Mouse (Mus musculus): ENCODE measurements around the gene Gp1ba. TPM values are rescaled to one million over a fixed set of nuclear protein-coding genes. Genes with fewer than 3 reads are reported as not detected.

The Gp1ba gene
- polyA plus RNA-seq, 1 experiment from 2014 or later = 0.14 TPM

DNA sequence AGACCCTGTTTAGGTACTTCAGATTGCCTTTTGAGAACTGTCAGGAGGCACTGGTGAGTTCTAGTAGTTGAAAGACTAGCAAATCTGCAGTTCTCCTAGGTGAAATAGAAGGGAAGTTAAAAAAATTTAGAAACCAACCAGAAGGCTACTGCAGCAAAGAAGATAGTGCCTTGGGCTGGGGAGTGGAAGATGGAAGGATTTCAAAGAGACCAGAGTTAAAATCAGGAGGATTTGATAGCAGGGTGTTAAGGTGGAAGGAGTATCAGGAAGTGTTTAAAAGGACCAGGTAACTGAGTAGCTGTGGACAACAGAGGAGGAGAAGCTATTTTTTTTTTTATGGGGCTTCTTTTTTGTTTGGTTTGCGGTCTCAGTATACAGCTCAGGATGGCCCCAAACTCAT lies 1.2 kb upstream of the Gp1ba start:
- no peak overlapping the region for H3K27ac ChIP-seq
- H3K4me3 ChIP-seq = no peak overlapping the region
- H3K36me3 ChIP-seq (replicated peaks) = no peaks in the 10 kb centered on the region
- 96% methylated on average over 1 of the region's 1 CpGs for WGBS
- no peaks in the 10 kb centered on the region for H3K27me3 ChIP-seq (replicated peaks)
- no peak for ATAC-seq (replicated peaks)
- no peak overlapping the region for H3K4me2 ChIP-seq
- H3K4me1 ChIP-seq = no peaks in the 10 kb centered on the region
- H3K9ac ChIP-seq = no peak overlapping the region
- no peaks in the 10 kb centered on the region for H3K9me3 ChIP-seq

DNA sequence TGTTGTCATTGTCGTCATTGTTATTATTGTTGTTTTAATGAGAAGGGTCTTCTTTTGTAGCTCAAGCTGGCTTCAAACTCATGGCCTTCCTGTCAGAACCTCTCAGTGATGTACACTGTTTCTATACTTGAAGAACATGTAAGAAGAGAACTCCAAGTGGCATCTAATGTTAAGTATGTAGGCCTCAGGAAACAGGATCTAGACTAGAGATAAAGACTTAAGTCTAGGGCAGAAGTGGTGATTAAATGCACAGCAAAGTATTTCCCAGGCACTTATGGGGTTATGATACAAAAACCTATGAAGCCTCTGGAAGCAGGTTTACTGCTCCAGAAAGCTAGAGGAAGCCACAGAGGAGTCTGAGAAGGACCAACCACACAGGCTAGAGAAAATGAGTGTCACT lies 629 bp upstream of the Gp1ba start:
- H3K9ac ChIP-seq = no peak overlapping the region
- no peak overlapping the region for H3K4me2 ChIP-seq
- H3K27me3 ChIP-seq (replicated peaks) = no peaks in the 10 kb centered on the region
- ATAC-seq (replicated peaks) = no peak
- H3K4me3 ChIP-seq = no peak overlapping the region
- 91% methylated on average over 1 of the region's 1 CpGs for WGBS
- no peaks in the 10 kb centered on the region for H3K9me3 ChIP-seq
- H3K27ac ChIP-seq = no peak overlapping the region
- no peaks in the 10 kb centered on the region for H3K4me1 ChIP-seq
- H3K36me3 ChIP-seq (replicated peaks) = 0 out of 2 replicates have a peak, but pooled peaks cover 3% of the 10 kb centered on the region

DNA sequence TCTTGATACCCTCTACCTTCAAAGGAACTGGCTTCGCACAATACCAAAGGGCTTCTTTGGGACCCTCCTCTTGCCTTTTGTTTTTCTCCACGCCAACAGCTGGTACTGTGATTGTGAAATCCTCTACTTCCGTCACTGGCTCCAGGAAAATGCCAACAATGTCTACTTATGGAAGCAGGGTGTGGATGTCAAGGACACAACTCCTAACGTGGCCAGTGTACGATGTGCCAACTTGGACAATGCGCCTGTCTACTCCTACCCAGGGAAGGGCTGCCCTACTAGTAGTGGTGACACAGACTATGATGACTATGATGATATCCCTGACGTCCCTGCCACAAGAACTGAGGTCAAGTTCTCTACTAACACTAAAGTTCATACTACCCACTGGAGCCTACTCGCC lies 1.1 kb downstream of the Gp1ba start:
- no peak for ATAC-seq (replicated peaks)
- Histone ChIP-seq H3K27ac (no peak overlapping the region), H3K4me3 (no peak overlapping the region), H3K4me2 (no peak overlapping the region), H3K27me3 (replicated peaks) (no peaks in the 10 kb centered on the region), H3K36me3 (replicated peaks) (peaks cover 12% of the 10 kb centered on the region; the same call in 1 of the 2 replicates), H3K9ac (no peak overlapping the region), H3K9me3 (no peaks in the 10 kb centered on the region), H3K4me1 (peaks cover under 1% of the 10 kb centered on the region)
- 89% methylated on average over 8 of the region's 8 CpGs for WGBS

DNA sequence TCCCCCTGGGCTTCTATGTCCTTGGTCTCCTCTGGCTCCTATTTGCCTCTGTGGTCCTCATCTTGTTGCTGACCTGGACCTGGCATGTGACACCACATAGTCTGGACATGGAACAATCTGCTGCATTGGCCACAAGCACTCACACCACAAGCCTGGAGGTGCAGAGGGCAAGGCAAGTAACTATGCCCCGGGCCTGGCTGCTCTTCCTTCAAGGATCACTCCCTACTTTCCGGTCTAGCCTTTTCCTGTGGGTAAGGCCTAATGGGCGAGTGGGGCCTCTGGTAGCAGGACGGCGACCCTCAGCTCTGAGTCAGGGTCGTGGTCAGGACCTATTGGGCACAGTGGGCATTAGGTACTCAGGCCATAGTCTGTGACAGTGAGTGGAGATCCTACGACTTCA lies 2.3 kb downstream of the Gp1ba start:
- Histone ChIP-seq H3K9ac (no peak overlapping the region), H3K27ac (no peak overlapping the region), H3K36me3 (replicated peaks) (peaks cover 12% of the 10 kb centered on the region; the same call in 1 of the 2 replicates), H3K4me1 (peaks cover 14% of the 10 kb centered on the region), H3K9me3 (no peaks in the 10 kb centered on the region), H3K4me2 (no peak overlapping the region), H3K27me3 (replicated peaks) (no peaks in the 10 kb centered on the region), H3K4me3 (no peak overlapping the region)
- WGBS = 91% methylated on average over 7 of the region's 7 CpGs
- ATAC-seq (replicated peaks) = no peak

DNA sequence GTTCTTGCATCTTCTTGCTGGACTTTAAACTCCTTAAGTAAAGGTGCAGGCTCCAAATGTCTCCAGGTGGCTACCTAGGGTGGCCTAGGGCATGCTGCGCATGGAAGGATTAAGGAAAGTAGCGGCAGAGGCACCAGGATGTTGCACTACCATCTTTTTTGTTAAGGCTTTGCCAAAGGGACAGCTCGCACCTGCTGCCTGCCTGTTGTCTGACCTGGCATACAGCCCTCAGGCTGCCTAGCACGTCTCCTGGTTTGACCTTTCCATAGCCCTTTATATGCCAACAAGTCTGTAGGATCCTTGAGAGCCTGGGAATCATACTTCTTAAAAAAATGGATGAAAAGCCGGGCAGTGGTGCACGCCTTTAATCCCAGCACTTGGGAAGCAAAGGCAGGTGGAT lies 4.1 kb downstream of the Gp1ba start:
- no peaks in the 10 kb centered on the region for H3K27me3 ChIP-seq (replicated peaks)
- no peak for ATAC-seq (replicated peaks)
- H3K9me3 ChIP-seq = no peaks in the 10 kb centered on the region
- peaks cover 20% of the 10 kb centered on the region for H3K4me1 ChIP-seq
- no peak overlapping the region for H3K4me2 ChIP-seq
- 93% methylated on average over 6 of the region's 6 CpGs for WGBS
- H3K36me3 ChIP-seq (replicated peaks) = peaks cover 12% of the 10 kb centered on the region; the same call in 1 of the 2 replicates
- no peak overlapping the region for H3K27ac ChIP-seq
- H3K9ac ChIP-seq = no peak overlapping the region
- no peak overlapping the region for H3K4me3 ChIP-seq

DNA sequence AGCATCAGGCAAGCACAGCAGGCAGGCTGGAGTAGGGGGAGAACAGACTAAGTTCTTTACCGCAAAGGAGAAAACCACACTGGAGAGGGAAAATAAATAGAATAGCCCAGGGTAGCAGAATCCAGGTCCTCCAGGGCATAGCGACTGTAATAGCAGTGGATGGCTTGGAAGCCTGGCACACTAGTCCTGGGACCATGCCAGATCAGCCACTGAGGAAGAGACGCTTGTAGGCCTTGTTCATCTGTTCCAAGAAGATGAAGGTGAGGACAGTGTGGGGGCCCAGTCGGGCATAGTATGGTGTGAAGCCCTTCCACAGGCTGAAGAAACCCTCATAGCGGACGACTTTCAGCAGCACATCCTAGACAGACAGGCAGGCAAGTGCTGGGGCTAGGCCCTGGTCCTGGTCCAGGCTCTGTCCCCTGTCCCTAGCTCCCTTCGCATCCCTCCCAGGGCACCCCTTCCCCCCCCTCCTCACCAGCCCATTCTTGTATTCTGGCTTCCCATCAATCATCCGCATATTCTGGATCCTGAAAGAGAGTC lies 5.7 kb downstream of the Gp1ba start:
- H3K27ac ChIP-seq = no peak overlapping the region
- ATAC-seq (replicated peaks) = no peak
- H3K27me3 ChIP-seq (replicated peaks) = no peaks in the 10 kb centered on the region
- no peak overlapping the region for H3K9ac ChIP-seq
- 96% methylated on average over 8 of the region's 8 CpGs for WGBS
- H3K4me2 ChIP-seq = no peak overlapping the region
- peaks cover 19% of the 10 kb centered on the region for H3K36me3 ChIP-seq (replicated peaks)
- H3K4me3 ChIP-seq = no peak overlapping the region
- H3K9me3 ChIP-seq = no peaks in the 10 kb centered on the region
- peaks cover 33% of the 10 kb centered on the region for H3K4me1 ChIP-seq

DNA sequence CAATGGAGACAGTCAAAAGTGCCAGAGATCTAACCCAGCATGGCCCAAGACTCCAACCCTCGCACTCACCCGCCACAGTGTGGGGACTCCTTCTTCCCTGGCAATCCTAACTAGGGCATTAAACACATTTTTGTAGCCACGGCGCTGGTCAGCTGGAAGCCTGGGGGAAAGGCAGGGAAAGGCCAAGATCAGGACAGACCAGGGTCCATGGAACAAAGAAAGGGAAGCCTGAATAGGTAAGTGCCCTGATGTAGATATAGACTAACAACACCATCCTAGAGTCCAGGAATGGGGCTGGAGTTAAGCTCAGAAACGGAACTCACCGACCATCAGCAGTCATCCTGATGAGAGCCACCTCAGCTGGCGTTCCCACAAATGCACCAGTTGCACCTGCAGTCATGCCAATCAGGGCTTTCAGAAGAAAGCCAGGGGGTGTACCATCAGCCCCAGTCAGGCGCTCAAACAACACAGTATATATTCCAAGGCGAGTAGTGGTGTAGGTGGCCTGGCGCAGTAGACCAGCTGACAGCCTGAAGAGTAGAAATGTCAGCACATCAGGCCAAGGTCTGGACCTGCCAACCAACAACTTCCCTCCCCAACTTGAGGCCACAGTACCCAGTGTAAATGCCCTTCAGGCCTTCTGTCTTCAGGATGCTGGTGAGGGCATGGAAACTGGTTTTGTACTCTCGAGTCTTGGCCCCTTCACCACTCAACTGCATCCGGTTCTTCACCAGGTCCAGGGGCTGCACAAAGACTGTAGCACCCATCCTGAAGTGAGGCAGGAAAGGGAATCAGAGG lies 6.7 kb downstream of the Gp1ba start:
- H3K36me3 ChIP-seq (replicated peaks) = peaks cover 28% of the 10 kb centered on the region
- no peaks in the 10 kb centered on the region for H3K9me3 ChIP-seq
- peaks cover 33% of the 10 kb centered on the region for H3K4me1 ChIP-seq
- peak overlapping the region; percentile 80 for H3K4me3 ChIP-seq
- ATAC-seq (replicated peaks) = no peak; the same call in 1 of the 2 replicates
- H3K27ac ChIP-seq = peak overlapping the region; percentile 95; the same call in 1 of the 2 replicates
- 93% methylated on average over 12 of the region's 12 CpGs for WGBS
- peak overlapping the region; percentile 85 for H3K9ac ChIP-seq
- H3K4me2 ChIP-seq = peak overlapping the region; percentile 84
- H3K27me3 ChIP-seq (replicated peaks) = no peaks in the 10 kb centered on the region

DNA sequence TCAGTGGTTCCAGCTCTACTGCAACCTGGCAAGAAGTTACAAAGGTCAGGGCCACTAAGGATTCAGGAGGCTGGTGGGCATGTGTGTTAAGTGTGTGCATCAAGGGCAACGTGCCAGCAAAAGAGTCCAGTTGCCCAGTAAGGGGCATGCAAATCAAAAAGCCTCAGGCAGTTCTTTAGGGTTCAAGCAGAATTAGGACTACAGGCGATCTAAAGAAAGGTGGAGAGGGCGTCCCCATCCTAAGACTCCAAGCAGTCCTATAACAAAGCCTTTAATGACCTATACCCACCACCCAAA lies 7.3 kb downstream of the Gp1ba start:
- Histone ChIP-seq H3K4me2 (peak overlapping the region; percentile 84), H3K27me3 (replicated peaks) (no peaks in the 10 kb centered on the region), H3K36me3 (replicated peaks) (peaks cover 33% of the 10 kb centered on the region), H3K9ac (peak overlapping the region; percentile 85), H3K27ac (peak overlapping the region; percentile 95), H3K4me1 (peaks cover 38% of the 10 kb centered on the region), H3K4me3 (peak overlapping the region; percentile 80), H3K9me3 (no peaks in the 10 kb centered on the region)
- ATAC-seq (replicated peaks) = no peak; the same call in 1 of the 2 replicates
- 12% methylated on average over 3 of the region's 3 CpGs for WGBS

DNA sequence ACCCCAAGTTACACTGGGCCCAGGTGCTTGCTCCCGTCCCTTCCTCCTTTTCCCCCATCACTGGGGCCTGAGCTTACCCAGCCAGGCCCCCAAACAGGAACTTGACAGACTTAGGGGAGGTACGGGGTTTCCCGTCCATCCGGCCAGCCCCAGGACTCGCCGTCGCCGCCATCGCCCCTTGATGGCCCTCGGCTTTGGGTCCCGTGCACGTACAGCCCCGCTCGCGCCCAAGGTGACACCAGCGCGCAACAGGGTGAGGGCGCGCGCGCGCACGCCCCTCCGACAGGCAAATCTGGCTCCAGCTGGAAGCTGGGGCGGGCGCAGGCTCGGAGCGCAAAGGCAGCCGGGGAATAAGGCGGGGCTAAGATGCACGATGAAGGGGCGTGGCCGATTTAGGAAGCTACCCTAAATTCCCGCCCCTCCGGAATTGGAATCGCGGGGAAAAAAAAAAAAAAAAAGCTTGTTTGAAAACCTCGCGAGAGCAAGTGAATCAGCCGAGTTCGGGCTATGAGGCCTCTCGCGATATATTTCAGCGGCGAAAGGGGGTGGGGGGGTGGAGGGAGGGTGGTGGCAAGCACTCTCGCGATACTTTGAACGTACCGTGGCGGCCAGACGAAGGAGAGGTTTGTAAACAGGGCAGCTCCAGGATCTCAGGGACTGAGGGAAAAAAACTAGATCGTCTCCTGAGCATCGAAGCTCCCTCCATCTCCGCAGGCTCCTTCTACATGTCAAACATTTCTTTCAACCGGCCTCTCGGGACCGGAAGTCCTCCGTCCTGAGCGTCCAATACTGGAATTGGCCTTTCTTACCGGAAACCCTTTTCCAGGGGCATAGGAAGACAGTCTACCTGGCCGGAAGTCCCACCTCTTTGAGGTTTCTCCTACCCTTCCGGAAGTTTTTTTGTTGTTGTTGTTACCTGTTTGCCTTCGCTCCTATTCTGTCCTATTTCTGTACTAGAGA lies 8.0 kb downstream of the Gp1ba start, which contains the start of the genes Rnf167 and Slc25a11:
Gene Rnf167 (plus strand): TSS at position 545 of the 960 bp plus-strand sequence.
Gene Slc25a11 (minus strand): TSS at position 789 of the 960 bp plus-strand sequence.
- Histone ChIP-seq H3K36me3 (replicated peaks) (peaks cover 36% of the 10 kb centered on the region), H3K27me3 (replicated peaks) (no peaks in the 10 kb centered on the region)
- WGBS = 0% methylated on average over 63 of the region's 63 CpGs

DNA sequence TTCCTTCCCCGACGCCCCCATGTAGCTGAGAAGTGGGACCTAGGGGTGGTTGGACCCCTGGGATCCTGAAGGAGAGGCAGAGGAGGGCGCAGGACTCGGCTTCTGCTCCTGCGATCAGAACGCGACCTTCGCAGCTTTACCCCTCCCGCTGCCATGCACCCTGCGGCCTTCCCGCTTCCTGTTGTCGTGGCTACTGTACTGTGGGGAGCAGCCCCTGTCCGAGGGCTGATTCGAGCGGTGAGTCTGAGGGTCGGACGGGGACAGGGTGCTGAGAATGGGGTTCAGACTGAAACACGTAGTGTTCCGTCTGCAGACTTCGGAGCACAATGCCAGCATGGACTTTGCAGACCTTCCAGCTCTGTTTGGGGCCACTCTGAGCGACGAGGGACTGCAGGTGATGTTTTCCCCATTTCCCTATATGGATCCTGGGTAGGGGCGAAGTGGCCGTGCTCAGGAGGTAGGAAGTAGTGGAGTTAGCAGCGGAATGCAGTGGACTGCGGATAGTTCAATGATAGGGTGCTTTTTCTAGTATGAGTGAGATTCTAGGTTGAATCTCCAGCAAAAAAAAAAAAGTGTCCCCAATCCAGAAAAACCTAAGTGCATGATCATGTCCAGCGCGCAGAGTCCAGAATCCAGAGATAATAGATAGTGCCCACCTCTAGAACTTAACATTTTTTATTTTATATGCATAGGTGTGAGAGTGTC lies 8.9 kb downstream of the Gp1ba start:
- H3K27me3 ChIP-seq (replicated peaks) = no peaks in the 10 kb centered on the region
- H3K4me3 ChIP-seq = peak overlapping the region; percentile 80
- WGBS = 6% methylated on average over 28 of the region's 28 CpGs
- H3K4me1 ChIP-seq = peaks cover 49% of the 10 kb centered on the region
- H3K36me3 ChIP-seq (replicated peaks) = peaks cover 42% of the 10 kb centered on the region
- H3K9me3 ChIP-seq = no peaks in the 10 kb centered on the region
- H3K4me2 ChIP-seq = peak overlapping the region; percentile 97
- H3K27ac ChIP-seq = peak overlapping the region; percentile 95
- peak; percentile 27 for ATAC-seq (replicated peaks)
- peak overlapping the region; percentile 67 for H3K9ac ChIP-seq

More for the DNA sequence above, 8.0 kb downstream of the Gp1ba start, which contains the start of the genes Rnf167 and Slc25a11:
- Histone ChIP-seq H3K4me1 (peaks cover 40% of the 10 kb centered on the region), H3K4me3 (peak within 1 kb of the TSS; percentile 80), H3K9me3 (no peaks in the 10 kb centered on the region), H3K4me2 (peak within 1 kb of the TSS; percentile 97), H3K27ac (peak within 1 kb of the TSS; percentile 95), H3K9ac (peak within 1 kb of the TSS; percentile 85)
- ATAC-seq (replicated peaks) = peak; percentile 92

DNA sequence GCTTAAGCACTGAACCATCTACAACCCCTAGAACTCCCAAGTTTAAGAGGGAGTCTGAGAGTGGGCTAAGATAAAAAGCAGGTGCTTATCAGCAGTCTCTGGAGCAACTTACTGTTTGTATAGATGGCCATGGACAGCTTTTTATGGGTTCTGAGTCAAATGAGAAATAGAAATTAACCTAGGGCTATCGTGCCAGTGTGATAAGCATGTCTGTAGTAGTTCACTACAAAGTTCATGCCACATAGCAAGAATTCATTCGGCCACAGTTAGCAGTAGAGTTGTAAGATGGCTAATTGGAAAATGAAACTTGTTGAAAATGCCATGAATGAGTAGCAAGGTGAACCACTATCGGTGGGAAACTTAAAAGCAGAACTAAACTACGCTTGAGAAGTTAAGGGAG lies 9.6 kb downstream of the Gp1ba start:
- Histone ChIP-seq H3K9ac (0 out of 2 replicates have a peak overlapping the region, but pooled peaks have one; percentile 67), H3K27me3 (replicated peaks) (no peaks in the 10 kb centered on the region), H3K9me3 (no peaks in the 10 kb centered on the region), H3K4me1 (peaks cover 54% of the 10 kb centered on the region), H3K36me3 (replicated peaks) (peaks cover 39% of the 10 kb centered on the region), H3K4me3 (peak overlapping the region; percentile 80), H3K4me2 (peak overlapping the region; percentile 97), H3K27ac (no peak overlapping the region)
- ATAC-seq (replicated peaks) = no peak
- 87% methylated on average over 4 of the region's 4 CpGs for WGBS
